Mouse (Mus musculus) gastrocnemius, adult 18-20 months (tissue): ENCODE data around the gene Dennd2d. TPM values are rescaled to one million over a fixed set of nuclear protein-coding genes. Genes with fewer than 3 reads are reported as not detected.

Source experiments
- DNase-seq: peaks from one replicate; pipeline ENCODE4 v3.0.0; 2021; ENCODE audit warnings: low spot score
- long read RNA-seq, 2 experiments: library from polyadenylated mRNA; stranded (forward); transcript quantifications; one replicate each; pipeline ENCODE4 v2.0.0; 2021
- total RNA-seq, 2 experiments: library from RNA; stranded (reverse); gene quantifications; 2 replicates each; pipeline ENCODE4 v1.2.3; 2021

Gene Dennd2d
- under 1 TPM; 0.07 to 0.24 TPM for total RNA-seq
- long read RNA-seq, experiment 1: 0 reads
- long read RNA-seq, experiment 2: 0 reads

DNA sequence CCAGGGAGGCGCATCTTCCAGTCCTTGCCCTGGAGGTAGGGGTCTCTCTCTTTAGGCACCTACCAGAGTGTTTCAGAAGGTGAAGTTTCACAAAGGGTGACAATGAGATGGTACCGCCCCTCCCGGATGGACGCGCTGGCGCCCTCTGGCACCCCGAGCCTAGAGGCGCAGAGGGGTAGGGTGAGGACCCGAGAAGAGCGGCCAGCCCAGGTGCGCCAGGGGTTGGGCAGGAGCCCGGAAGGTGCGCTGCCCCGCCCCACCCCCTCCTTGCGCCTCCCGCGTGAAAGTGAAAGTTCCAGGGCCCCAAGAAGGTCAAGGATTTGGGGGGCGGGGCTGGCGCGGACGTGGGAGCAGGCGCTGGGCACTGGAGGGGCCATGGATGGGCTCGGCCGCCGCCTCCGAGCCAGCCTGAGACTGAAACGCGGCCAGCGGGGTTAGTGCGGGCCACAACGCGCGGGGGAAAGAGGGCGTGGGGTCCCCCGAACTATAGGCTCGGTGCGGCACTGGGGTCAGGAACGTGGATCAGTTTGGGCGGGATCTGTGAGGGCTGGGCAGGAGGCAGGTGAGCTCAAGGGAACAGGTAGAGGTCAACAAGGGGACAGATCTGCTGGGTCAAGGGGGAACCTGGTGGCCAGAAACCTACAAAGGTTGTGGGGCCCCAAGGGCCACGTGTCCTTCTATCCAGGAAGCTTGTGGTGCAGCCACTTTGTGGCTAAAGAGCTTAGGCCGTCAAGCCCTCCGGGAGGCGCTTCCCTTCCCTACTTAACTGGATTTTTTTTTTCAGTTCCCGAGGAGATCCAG lies at the start of gene Dennd2d:
TSS of gene Dennd2d (plus strand) at position 125 of the 801 bp plus-strand sequence.
- DNase-seq: no peak

DNA sequence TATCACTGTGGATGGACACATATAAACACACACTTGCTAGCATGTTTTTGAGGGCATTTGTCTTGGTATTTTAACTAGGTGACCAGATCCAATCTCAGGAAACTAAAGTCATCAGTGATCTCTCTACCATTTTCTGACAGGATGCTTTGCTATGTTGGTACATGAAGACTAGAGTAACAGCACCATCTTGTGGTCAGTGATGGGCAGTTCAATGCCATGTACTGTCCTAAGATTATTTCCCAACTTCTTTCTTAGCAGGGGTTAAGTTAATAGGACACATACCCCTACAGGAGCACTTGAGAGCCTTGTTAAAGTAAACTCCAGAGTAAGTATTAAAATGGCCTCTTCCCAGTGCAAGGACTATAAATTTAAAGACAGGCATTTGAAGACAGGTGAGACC lies 33.6 kb upstream of the Dennd2d start:
- DNase-seq: peak; percentile 6

DNA sequence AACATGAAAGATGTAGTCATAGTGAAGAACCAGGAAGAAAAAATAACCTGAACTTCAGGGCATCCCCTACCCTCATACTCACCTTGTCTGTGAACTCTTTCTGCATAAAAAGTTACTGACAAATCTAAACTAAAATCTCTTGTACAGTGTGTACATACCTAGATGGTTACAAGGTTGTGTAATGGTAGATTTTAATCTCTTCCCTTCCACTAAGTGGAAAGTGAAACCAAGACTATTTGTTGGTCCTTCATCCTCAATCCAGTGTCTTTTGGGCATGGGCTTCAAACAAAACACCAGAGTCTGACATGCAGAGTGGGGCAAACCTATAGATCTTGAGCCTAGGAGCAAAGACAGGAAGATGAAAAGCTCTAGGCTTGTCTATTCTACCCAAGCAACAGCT lies 33.2 kb upstream of the Dennd2d start:
- no peak for DNase-seq

DNA sequence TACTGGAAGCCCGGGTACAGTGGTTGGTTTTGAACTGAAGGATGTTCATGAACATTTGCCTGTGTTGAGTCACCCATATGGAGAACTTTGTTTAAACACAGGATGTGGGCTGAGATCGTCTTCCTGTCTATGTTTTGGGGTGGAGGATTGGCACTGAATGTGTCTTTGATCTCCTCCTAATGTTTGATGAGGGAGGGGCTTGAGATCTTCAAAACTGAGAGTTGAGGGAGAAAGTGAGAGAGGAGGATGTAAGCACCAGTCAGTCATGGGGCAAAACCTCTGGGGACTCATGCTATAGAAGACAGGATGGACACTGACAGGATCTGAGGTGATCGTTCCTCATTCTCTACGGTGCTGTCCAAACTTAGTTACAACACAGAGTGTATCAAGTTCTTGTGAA lies 32.6 kb upstream of the Dennd2d start:
- no peak for DNase-seq

DNA sequence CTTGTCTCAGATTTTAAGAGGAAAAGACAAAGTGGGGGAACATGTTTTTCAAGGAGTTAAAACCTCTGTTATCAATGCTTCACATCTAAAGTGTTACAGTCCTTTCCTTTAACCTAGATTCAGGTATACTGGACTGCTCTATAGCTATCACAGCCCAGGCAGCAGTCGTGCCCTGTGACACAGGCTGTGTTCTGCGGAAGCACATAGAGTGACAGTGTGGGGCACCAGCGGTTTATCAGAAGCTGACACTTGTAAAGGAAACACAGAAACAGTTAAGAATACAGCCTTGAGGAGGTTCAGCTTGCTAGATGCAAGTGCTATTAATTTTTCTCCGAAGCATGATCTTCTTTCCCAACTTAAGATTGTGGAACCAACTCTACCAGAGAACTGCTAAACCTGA lies 29.6 kb upstream of the Dennd2d start:
- DNase-seq: no peak

DNA sequence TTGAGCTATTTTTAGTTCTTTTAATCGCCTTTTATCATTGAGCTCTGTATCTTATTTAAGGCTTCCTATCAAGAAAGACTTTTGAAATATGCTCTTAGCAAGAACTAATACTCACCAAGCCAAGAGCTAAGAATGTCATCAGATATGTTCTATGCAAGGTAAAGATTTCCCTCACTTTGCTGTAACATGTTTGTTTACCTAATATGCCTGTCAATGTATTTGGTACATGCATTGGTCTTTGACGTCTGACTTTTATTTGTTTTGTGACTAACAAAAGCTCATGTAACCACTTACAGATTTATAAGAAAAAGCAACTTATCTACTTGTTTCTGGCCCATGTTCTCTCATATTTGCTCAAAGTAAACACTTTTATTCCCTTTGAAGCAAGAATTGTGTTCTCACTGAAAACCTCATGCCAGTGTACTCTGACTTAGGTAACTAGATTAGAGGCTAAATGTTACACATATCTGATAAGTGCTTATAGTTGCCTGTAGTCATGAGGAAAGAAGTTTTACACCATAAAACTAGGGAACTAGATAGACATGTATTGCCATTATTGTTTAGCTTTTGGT lies 24.8 kb upstream of the Dennd2d start:
- no peak for DNase-seq

DNA sequence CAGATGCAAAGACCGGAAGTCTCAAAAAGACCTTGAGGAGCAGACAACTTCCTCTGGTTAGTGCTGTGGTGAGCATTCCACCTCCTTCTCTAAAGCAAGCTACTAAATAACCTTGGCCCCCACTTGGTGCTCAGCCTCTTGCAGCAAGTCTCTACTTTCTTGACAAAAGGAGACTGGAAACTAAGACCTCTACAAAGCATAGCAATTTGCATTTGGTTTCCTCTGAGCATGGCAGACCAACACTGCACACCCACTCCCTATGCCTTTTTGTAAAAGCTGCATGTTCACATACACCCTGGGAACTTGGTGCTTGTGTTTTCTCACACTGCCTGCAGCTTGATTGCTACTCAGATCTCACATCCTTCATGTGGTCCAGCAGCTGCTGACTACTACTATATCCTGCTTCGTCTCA lies 20.1 kb upstream of the Dennd2d start:
- DNase-seq: no peak

DNA sequence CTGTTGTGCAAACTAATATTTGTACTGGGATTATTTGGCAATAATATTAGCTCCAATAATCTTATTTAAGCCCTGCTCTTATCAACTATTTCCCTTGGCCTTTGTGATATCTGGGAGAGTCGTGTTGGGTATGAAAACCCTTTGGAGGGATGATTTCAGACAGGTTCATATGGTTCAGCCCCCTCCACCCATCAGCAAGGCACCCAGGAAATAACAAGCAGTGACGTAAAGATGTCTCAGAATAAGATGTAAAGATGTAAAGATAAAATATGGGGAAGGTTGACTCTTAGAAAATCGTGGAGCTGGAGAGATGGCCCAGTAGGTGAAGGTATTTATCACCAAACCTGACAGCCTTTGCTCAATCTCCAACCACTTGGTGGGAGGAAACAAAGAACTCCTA lies 19.7 kb upstream of the Dennd2d start:
- no peak for DNase-seq

DNA sequence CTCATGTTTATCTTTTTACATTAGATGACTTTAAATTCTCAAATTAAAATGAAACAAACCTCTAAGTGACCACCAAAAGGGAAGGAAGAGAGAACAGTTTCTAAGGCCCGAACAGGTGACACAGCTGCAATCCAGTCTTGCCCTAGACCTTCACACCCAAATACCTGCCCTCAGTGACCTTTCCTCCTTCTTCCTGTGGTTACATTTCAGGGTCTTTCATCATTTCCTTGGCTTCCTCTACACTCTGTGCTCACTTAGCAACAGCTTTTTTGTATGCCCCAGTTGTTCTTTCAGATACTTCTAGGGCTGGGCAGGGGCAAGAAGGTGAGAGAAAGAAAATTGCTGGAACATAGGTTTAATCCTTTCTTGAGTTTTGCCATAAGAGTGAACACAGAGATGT lies 17.5 kb upstream of the Dennd2d start:
- DNase-seq: no peak

DNA sequence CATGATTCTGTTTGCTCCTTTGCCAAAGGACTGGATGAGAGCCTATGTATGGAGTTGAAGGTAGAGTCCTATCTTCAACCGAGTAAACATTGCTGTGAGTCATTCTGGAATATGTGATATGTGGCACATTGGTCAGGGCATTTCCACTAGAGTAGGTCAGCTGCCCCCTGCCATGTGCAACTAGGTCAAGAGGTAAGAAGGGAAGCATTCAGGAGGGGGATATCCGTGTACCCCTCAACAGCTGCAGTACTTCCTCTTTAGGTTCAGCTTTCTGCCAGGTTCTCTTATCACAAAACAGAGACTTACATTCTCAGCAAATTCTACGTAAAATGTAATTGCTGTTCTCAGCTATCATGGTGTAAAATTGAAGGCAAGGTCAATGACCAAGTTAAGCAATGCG lies 8.0 kb upstream of the Dennd2d start:
- DNase-seq: no peak

DNA sequence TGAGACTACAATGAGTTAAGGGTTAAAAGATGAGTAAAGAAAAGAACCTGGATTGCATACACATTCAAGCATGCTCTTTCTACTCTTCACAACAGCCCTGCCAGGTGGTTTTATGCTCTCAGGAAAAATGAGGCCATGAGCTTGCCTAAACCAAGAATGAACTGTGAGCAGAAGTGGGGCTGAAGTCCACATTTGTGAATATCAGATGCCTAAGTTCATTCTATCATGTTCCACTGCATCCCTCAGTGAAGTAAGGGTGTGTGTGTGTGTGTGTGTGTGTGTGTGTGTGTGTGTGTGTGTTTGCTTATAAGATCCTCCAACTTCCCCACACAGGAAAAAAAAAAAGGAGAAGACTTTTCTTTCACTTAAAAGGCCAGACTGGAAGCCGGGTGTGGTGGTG lies 5.3 kb upstream of the Dennd2d start:
- no peak for DNase-seq

DNA sequence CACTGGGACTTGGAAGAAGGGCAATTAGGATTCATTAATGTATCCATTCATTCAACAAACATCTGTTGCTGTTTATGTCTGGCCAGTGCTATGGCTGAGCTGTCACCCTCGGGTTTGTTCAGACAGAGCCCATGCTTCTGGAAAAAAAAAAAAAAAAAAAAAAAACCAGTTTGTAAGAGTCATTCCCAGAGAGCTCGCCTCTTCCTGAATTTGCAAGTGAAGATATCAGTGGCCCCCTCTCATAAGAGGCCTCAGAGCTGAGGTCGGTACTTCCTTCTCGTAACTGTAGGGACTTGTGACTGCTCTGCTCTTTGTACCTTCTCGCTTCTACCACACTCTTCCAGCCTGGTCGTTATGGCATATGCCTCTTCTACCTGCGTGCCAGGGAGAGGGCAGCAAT lies 1.1 kb downstream of the Dennd2d start:
- no peak for DNase-seq

DNA sequence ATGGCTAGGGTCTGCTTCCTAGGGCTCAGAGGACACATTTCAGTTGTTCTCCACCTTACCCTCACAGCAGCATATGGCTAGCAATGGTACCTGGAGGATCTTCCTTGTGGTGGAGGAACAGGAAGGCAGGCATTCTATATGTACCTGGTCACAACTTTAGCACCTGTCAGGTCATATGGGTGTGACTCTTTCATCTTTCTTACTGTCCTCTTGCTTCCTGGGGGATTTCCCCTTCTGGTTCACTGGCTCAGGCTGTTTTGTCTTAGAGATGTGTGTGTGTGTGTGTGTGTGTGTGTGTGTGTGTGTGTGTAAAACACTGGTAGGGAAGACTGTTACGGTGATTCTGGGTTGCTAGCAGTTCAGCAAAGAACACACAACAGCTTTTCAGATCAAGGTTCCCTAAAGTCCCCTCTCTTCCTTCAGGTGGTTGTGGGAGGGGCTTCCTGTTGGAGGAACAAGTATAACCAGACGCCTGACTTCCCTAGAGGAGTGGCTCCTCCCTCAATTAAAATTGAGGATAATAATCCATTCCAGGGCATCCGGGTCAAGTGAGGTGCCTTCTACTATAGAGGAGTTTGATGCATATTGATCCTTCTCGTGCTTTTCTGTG lies 1.7 kb downstream of the Dennd2d start:
- DNase-seq: no peak

DNA sequence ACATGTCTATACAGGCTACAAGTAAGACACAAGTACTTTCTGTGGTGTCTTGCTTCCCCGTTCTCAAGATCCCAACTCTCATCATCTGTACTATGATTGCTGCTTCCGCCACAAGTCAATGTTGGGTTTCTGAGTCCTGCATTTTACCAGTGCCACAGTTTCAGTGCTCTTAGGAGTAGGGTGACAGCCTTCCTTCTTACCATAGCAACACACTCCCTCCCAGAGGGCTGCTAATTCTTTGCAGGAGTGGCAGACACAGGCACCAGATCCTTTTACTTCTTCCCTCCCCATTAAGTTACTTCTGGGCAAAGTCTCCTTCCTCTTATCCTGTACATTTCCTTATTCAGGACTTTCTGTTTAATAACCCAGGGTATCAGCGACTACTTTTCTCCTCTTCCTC lies 2.7 kb downstream of the Dennd2d start:
- DNase-seq: no peak

DNA sequence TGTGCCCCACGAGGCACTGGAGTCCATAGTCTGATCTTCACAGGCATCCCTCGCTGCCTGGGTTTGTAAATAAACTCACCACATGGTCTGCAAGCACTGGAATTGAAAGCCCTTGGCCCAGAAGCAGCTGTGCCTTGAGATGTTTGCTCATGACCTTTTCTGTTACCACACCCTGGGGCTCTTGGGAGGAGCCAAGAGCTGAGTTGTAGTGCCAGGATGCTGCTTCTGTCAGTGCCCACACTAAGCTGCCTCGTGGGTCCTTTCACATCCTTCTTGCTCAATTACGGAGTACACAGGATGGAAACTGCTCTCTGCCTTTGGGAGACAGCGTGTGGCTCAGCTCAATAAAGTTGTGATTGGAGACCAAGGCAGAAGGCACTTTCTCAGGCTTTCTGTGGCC lies 3.6 kb downstream of the Dennd2d start:
- DNase-seq: no peak

DNA sequence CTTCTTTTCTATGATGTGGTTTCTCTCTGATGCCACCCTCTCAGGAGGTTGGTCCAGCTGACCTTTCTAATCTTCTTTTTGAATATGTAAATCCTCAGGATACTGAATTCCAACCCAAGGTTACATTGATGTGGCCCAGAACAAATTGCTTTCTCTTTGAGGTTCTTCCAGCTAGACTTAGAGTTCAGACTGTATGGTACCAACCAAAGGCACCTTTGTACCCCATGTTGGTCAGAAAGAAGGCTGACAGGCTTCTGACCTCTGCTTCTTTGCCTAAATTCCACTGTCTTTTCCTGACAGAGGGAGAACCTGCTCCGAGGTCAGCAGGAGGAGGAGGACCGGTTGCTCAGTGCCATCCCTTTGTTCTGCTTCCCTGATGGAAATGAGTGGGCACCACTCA lies 5.3 kb downstream of the Dennd2d start:
- no peak for DNase-seq

DNA sequence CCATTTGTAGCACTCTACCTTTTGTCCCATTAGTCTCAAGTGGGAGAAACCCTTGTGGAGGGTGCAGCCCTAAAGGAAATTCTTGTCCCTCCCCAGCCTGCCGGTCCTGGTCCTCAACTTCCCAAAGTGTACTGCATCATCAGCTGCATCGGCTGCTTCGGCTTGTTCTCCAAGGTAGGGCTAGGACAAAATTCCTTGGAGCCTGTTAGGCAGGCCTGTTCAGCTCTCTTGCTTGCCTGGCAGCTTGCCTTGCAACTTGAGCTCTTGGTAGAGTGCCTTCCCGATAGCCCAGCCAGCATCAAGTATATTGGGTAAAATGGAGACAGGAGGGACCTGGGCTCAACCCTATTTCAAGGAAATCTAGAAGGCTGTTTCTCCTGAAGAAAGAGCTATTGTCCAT lies 8.0 kb downstream of the Dennd2d start:
- DNase-seq: peak; percentile 14

DNA sequence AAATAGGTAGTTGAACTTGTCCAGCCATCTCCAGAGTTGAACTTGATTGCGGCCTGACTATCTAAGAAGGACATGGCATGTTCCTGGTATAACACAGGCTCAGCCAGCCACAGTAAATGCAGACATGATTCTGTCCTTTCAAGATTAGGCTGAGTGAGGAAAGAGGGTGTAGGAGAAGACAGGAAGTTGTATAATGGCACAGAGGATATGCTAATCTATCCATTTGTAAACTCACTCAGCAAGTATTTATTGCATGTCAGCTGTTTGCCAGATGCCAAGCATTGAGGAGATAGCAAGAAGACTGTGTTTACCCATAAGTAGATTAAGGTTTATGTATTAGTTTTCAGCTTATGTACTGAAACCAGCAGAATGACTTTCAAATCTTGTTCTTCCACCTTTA lies 10.5 kb downstream of the Dennd2d start:
- no peak for DNase-seq

DNA sequence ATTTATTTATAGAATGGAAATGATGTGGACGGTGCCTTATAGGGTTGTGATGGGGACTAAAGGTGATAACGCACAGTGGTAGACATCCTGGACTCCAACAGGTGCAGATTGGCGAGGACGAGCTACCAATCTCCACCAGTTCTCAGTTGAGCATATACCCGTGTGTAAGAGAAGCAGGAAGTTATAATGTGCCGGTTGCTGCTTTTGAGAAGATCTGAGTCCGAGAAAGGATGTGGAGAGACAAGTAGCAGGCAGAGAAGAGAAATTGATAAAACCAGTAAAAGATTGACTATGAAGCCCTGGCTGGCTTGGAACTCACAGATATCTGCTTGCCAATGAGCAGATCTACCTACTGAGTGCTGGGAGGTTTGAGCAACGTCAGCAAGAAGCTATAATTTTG lies 11.0 kb downstream of the Dennd2d start:
- no peak for DNase-seq

DNA sequence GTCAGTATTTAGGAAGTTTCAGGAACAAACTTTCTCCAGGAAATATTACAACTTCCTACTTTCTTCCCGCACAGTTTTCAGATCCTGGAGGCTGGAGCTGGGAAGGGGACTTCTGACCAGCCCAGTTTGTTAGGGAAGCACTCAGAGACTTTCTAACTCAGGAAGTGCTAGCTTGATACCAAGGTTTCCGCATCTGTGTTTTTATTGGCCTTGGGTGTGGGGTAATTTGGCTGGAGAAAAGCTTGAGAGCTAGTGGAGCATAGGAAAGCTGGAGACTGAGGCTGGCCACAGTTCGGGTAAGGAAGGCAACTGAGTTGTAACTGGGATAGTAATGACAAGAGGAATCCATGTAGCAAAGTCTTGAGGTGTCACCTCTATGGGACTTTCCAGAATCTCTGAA lies 11.7 kb downstream of the Dennd2d start:
- no peak for DNase-seq

DNA sequence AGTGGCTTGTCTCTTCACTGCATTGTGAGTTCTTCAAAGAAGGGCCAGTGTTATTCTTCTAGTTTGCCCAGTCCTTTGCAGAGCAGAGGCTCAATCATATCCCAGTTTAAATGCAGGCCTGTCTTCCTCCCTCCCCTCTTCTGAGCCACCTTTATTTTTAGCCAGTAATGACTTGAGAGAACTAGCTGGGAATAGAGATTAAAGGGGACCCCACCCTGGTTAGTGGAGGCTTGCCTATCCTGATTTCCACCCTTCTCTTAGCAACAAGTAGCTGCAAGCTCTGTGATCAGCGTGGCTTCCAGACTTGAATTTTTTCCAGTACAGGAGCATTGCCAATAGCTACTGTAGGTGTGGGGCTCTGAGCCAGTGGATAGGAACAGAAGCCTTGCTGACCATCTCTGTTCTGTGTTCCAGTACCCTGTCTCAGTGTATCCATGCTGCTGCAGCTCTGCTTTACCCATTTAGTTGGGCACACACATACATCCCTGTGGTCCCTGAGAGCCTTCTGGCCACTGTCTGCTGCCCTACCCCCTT lies 12.3 kb downstream of the Dennd2d start:
- DNase-seq: no peak

DNA sequence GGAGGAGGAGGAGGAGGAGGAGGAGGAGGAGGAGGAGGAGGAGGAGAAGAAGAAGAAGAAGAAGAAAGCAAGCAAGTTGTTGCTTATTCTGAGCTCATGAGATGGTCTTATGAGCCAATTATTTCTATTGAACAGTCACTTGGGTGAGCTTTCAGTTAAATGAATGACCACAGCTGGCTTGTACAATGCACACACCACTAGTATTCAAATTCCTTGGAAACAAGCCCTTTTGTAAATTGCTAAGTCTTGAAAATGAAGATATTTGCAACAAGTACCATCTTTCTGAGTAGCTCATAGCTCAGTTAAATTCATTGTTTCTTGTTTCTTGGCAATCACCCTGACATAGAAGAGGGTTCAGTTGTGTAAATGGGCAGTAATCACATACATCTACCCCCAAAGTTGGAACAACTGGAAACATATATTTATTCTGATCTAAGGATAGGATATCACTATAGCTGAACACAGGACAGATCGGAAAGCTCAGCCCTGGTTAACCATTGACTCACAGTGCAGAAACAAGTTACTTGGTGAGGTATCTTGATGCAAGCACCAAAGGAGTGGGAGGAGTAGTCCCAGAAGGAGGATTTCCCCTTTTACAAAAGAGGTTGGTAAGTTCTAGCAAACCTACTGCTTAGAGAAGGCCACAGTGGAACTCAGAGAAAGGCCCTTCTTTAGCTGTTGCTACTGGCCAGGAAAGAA lies 13.3 kb downstream of the Dennd2d start:
- DNase-seq: no peak
